Mouse (Mus musculus) stomach, postnatal 0 days (tissue): Measurements from ENCODE around the gene I0C0044D17Rik. TPM values are rescaled to one million over a fixed set of nuclear protein-coding genes. Genes with fewer than 3 reads are reported as not detected.

Experiments used
- ATAC-seq: fragments of 200-750 bp; cut with Nextera tagmentation; 2 replicates; pipeline ENCODE4 v1.8.0; 2017; ENCODE audit not compliant: low FRiP score, low TSS enrichment
- DNase-seq: peaks from one replicate; pipeline ENCODE4 v3.0.0-alpha.2; 2016; ENCODE audit warnings: low spot score
- H3K27ac ChIP-seq: fragments of 300-500 bp; sonication (generic); replicated peaks from 2 replicates; pipeline ENCODE4 v1.5.1; 2014; ENCODE audit warnings: mild to moderate bottlenecking, control low read depth
- H3K27me3 ChIP-seq: fragments of 300-500 bp; sonication (generic); 2 replicates; pipeline ENCODE4 v1.6.1; 2014; ENCODE audit warnings: low read length; ENCODE audit not compliant: control insufficient read depth, insufficient read depth
- H3K36me3 ChIP-seq: fragments of 300-500 bp; sonication (generic); 2 replicates; pipeline ENCODE4 v1.6.1; 2014; ENCODE audit warnings: low read length, mixed read lengths; ENCODE audit not compliant: control insufficient read depth, insufficient read depth
- H3K4me1 ChIP-seq: fragments of 300-500 bp; sonication (generic); replicated peaks from 2 replicates; pipeline ENCODE4 v1.6.1; 2014; ENCODE audit warnings: antibody characterized with exemption; ENCODE audit not compliant: control insufficient read depth, insufficient read depth
- H3K4me2 ChIP-seq: fragments of 300-500 bp; sonication (generic); replicated peaks from 2 replicates; pipeline ENCODE4 v1.6.1; 2014; ENCODE audit warnings: low read depth, mild to moderate bottlenecking, control low read depth, moderate library complexity
- H3K4me3 ChIP-seq: fragments of 300-500 bp; sonication (generic); 2 replicates; pipeline ENCODE4 v1.5.1; 2014; ENCODE audit warnings: low read depth, low read length, control low read depth
- H3K9ac ChIP-seq: fragments of 300-500 bp; sonication (generic); 2 replicates; pipeline ENCODE4 v1.6.1; 2014; ENCODE audit warnings: mild to moderate bottlenecking, low read length, control low read depth, mixed read lengths
- H3K9me3 ChIP-seq: fragments of 300-500 bp; sonication (generic); 2 replicates; pipeline ENCODE4 v1.6.1; 2016; ENCODE audit warnings: low read length; ENCODE audit not compliant: control insufficient read depth
- CTCF ChIP-seq: IDR thresholded peaks from 2 replicates; pipeline ENCODE4 v1.5.1; 2016; ENCODE audit warnings: antibody characterized with exemption, low read depth, mild to moderate bottlenecking, moderate library complexity
- EP300 ChIP-seq: optimal IDR thresholded peaks from 2 replicates; pipeline ENCODE3; 2016; ENCODE audit warnings: antibody characterized with exemption
- WGBS: fragments of 180-500 bp; shearing (Covaris S2); extraction: QIAGEN DNeasy Blood & Tissue Kit; methylation state at CpG from one replicate; pipeline ENCODE4 v1.1.7; 2014; 5-methylcytosine and 5-hydroxymethylcytosine counted together
- polyA plus RNA-seq: library from polyadenylated mRNA; unstranded; fragments of >200 nt; fragmentation: Nextera tagmentation; extraction: Ambion mirVana; gene quantifications from 2 replicates; pipeline ENCODE4 v1.2.1, GENCODE M21; 2015

I0C0044D17Rik gene
- polyA plus RNA-seq, 1 experiment from 2014 or later, result not detected

GRCm38 (mm10) chr4:98804476-98805134 lies 19.0 kb downstream of the I0C0044D17Rik start:
- H3K4me1 ChIP-seq, result no peaks in the 10 kb centered on the region
- no peaks in the 10 kb centered on the region for H3K27me3 ChIP-seq
- no peaks in the 10 kb centered on the region for H3K36me3 ChIP-seq
- 85% methylated on average over 7 of the region's 7 CpGs for WGBS
- H3K4me2 ChIP-seq, result no peak overlapping the region
- no peak overlapping the region for H3K27ac ChIP-seq
- H3K9ac ChIP-seq, result no peak overlapping the region
- no peak for ATAC-seq
- TF ChIP-seq CTCF (no peak), EP300 (no peak)
- DNase-seq, result no peak
- no peaks in the 10 kb centered on the region for H3K9me3 ChIP-seq
- H3K4me3 ChIP-seq, result no peak overlapping the region

GRCm38 (mm10) chr4:98801775-98802174 lies 21.9 kb downstream of the I0C0044D17Rik start:
- DNase-seq (no peak), ATAC-seq (no peak)
- no peaks in the 10 kb centered on the region for H3K4me1 ChIP-seq
- WGBS, result 81% methylated on average over 11 of the region's 11 CpGs
- no peaks in the 10 kb centered on the region for H3K9me3 ChIP-seq
- H3K27ac ChIP-seq, result no peak overlapping the region
- H3K4me2 ChIP-seq, result no peak overlapping the region
- no peak overlapping the region for H3K9ac ChIP-seq
- no peaks in the 10 kb centered on the region for H3K36me3 ChIP-seq
- no peak for TF ChIP-seq CTCF
- no peak for TF ChIP-seq EP300
- H3K4me3 ChIP-seq, result no peak overlapping the region
- no peaks in the 10 kb centered on the region for H3K27me3 ChIP-seq

- no peak for ATAC-seq
These were observed 22.8 kb downstream of the I0C0044D17Rik start for GRCm38 (mm10) chr4:98800824-98801223.

DNA sequence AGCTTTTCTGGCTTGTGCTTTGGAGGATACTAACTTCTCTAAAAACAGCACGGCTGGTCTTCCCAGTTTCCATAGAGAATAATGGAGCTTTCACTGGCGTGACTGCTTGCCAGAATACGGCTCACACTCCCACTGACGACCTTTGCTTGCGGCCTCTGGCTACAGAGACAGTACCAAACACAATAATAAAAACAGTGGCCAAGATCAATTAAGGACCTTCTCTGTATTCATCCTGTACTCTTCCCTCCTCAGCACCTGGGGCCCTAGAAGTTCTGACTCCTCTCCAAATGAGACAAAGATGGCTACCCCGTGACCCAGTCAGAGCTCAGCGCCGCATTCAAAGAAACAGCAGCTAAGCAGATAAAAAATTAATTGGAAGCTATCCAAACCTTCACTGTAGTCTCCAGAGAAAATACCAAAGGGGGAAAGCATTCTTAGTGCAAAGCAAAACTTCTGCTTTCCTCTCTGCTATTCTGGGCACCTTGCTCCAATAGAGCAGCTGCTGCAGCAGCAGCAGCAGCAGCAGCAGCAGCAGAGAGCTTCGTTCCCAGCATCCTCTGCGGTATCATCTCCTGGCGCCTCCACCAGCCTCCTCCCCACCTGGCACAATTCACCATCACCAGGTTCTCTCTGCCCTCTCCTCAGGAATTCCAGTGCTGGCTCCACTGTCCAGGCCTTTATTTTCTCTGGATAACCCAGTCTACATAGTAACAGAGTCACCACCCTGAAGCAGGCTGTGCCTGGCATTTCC lies 26.9 kb downstream of the I0C0044D17Rik start:
- Histone ChIP-seq H3K36me3 (no peaks in the 10 kb centered on the region), H3K4me2 (0 out of 2 replicates have a peak overlapping the region, but pooled peaks have one; percentile 3), H3K4me3 (no peak overlapping the region), H3K4me1 (0 out of 2 replicates have a peak, but pooled peaks cover 2% of the 10 kb centered on the region), H3K9ac (0 out of 2 replicates have a peak overlapping the region, but pooled peaks have one; percentile 18), H3K27me3 (no peaks in the 10 kb centered on the region), H3K27ac (peak overlapping the region; percentile 37), H3K9me3 (no peaks in the 10 kb centered on the region)
- ATAC-seq, result peak; percentile 75
- TF ChIP-seq EP300, result no peak
- TF ChIP-seq CTCF, result no peak
- DNase-seq, result peak; percentile 37
- 48% methylated on average over 11 of the region's 11 CpGs for WGBS

More at GRCm38 (mm10) chr4:98800824-98801223, 22.8 kb downstream of the I0C0044D17Rik start:
- 66% methylated on average over 8 of the region's 8 CpGs for WGBS
- H3K9me3 ChIP-seq, result no peaks in the 10 kb centered on the region
- no peaks in the 10 kb centered on the region for H3K4me1 ChIP-seq
- H3K4me2 ChIP-seq, result no peak overlapping the region
- no peak overlapping the region for H3K27ac ChIP-seq
- H3K9ac ChIP-seq, result no peak overlapping the region
- H3K4me3 ChIP-seq, result no peak overlapping the region
- no peaks in the 10 kb centered on the region for H3K27me3 ChIP-seq
- DNase-seq, result no peak
- H3K36me3 ChIP-seq, result no peaks in the 10 kb centered on the region
- TF ChIP-seq EP300, result no peak
- TF ChIP-seq CTCF, result no peak

DNA sequence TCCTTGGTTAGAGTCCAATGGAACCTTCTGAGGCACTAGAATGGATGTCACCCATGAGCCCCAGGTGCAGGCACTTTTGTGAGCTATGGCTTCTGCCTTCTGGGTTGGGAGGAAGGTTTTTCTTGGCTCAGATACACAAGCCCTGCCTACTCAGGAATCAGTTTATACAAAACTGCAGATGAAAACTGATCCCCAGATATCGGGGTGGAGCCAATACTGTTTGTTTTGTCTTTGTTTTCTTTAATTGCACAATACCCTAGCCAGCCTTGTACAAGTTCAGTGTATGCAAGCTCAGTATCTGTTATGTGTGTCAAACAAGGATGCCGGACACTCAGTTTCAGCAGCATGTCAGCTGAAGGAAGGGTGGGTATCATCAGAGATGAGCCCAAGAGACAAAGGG lies 28.4 kb downstream of the I0C0044D17Rik start:
- Histone ChIP-seq H3K36me3 (no peaks in the 10 kb centered on the region), H3K4me1 (0 out of 2 replicates have a peak, but pooled peaks cover 2% of the 10 kb centered on the region), H3K4me2 (no peak overlapping the region), H3K27ac (no peak overlapping the region), H3K27me3 (no peaks in the 10 kb centered on the region), H3K9ac (no peak overlapping the region), H3K4me3 (no peak overlapping the region), H3K9me3 (no peaks in the 10 kb centered on the region)
- DNase-seq, result no peak
- WGBS, result 62% methylated on average over 2 of the region's 2 CpGs
- TF ChIP-seq CTCF (no peak), EP300 (no peak)
- no peak for ATAC-seq

GRCm38 (mm10) chr4:98793486-98793885 lies 30.2 kb downstream of the I0C0044D17Rik start:
- Histone ChIP-seq H3K27me3 (no peaks in the 10 kb centered on the region), H3K27ac (no peak overlapping the region), H3K9ac (no peak overlapping the region), H3K4me1 (0 out of 2 replicates have a peak, but pooled peaks cover 2% of the 10 kb centered on the region), H3K9me3 (no peaks in the 10 kb centered on the region), H3K4me3 (no peak overlapping the region), H3K36me3 (no peaks in the 10 kb centered on the region), H3K4me2 (no peak overlapping the region)
- TF ChIP-seq EP300, result no peak
- no peak for TF ChIP-seq CTCF
- ATAC-seq, result no peak
- no peak for DNase-seq
- 91% methylated on average over 9 of the region's 9 CpGs for WGBS
